Mouse (Mus musculus) hindbrain, postnatal 0 days (tissue): ENCODE measurements around the gene Srp68. TPM values are rescaled to one million over a fixed set of nuclear protein-coding genes. Genes with fewer than 3 reads are reported as not detected.

Experiments
- ATAC-seq: fragments of 200-750 bp; cut with Nextera tagmentation; 2 replicates; pipeline ENCODE4 v1.8.0; 2017; ENCODE audit warnings: mild to moderate bottlenecking, moderate TSS enrichment, moderate library complexity
- DNase-seq: peaks from one replicate; pipeline ENCODE4 v3.0.0-alpha.2; 2015; ENCODE audit warnings: low spot score
- H3K27ac ChIP-seq: fragments of 300-500 bp; sonication (generic); 2 replicates; pipeline ENCODE4 v1.5.1; 2014; ENCODE audit warnings: mild to moderate bottlenecking
- H3K27me3 ChIP-seq: fragments of 300-500 bp; sonication (generic); 2 replicates; pipeline ENCODE4 v1.6.1; 2014; ENCODE audit warnings: low read length, mixed read lengths; ENCODE audit not compliant: insufficient read depth
- H3K36me3 ChIP-seq: fragments of 300-500 bp; sonication (generic); 2 replicates; pipeline ENCODE4 v1.6.1; 2014; ENCODE audit warnings: low read length, mixed read lengths; ENCODE audit not compliant: insufficient read depth
- H3K4me1 ChIP-seq: fragments of 300-500 bp; sonication (generic); 2 replicates; pipeline ENCODE4 v1.6.1; 2014; ENCODE audit warnings: antibody characterized with exemption, low read length, mixed read lengths; ENCODE audit not compliant: insufficient read depth
- H3K4me2 ChIP-seq: fragments of 300-500 bp; sonication (generic); 2 replicates; pipeline ENCODE4 v1.6.1; 2014; ENCODE audit warnings: low read depth, mild to moderate bottlenecking, low read length, moderate library complexity, mixed read lengths
- H3K4me3 ChIP-seq: fragments of 300-500 bp; sonication (generic); 2 replicates; pipeline ENCODE4 v1.5.1; 2014; ENCODE audit warnings: low read length
- H3K9ac ChIP-seq: fragments of 300-500 bp; sonication (generic); replicated peaks from 2 replicates; pipeline ENCODE4 v1.6.1; 2014; ENCODE audit warnings: mild to moderate bottlenecking, low read length, moderate library complexity, mixed read lengths
- H3K9me3 ChIP-seq: fragments of 300-500 bp; sonication (generic); 2 replicates; pipeline ENCODE4 v1.6.1; 2016; ENCODE audit warnings: low read length, mixed read lengths
- CTCF ChIP-seq: IDR thresholded peaks from 2 replicates; pipeline ENCODE4 v1.5.1; 2016; ENCODE audit warnings: antibody characterized with exemption, control low read depth, low read depth
- WGBS: fragments of 180-500 bp; shearing (Covaris S2); extraction: QIAGEN DNeasy Blood & Tissue Kit; methylation state at CpG from one replicate; pipeline ENCODE4 v1.1.7; 2014; 5-methylcytosine and 5-hydroxymethylcytosine counted together
- polyA plus RNA-seq: library from polyadenylated mRNA; unstranded; fragments of >200 nt; fragmentation: Nextera tagmentation; extraction: Ambion mirVana; gene quantifications from 2 replicates; pipeline ENCODE4 v1.2.1, GENCODE M21; 2015
- total RNA-seq: library from RNA; depleted of rRNA; stranded (reverse); fragments of >200 nt; gene quantifications from 2 replicates; pipeline ENCODE4 v1.2.3, GENCODE M21; 2014

The Srp68 gene
- total and polyA plus RNA-seq, 2 experiments from 2014 or later = 22.5 to 50.4 TPM

- Histone ChIP-seq H3K4me2 (peak overlapping the region; percentile 90), H3K9me3 (no peaks in the 10 kb centered on the region), H3K4me1 (peaks cover 13% of the 10 kb centered on the region), H3K4me3 (peak overlapping the region; percentile 96), H3K36me3 (peaks cover 21% of the 10 kb centered on the region), H3K9ac (peak overlapping the region; percentile 91), H3K27ac (peak overlapping the region; percentile 93), H3K27me3 (no peaks in the 10 kb centered on the region)
- ATAC-seq (peak; percentile 48), DNase-seq (no peak)
- WGBS = under 1% methylated on average over 39 of the region's 39 CpGs
- no peak for TF ChIP-seq CTCF
Observed at GRCm38 (mm10) chr11:116273469-116274044, 460 bp downstream of the Srp68 start.

- DNase-seq (no peak), ATAC-seq (no peak)
- TF ChIP-seq CTCF = no peak
- H3K4me3 ChIP-seq = peak overlapping the region; percentile 96
- no peak overlapping the region for H3K27ac ChIP-seq
- peaks cover 28% of the 10 kb centered on the region for H3K36me3 ChIP-seq
- H3K9ac ChIP-seq = peak overlapping the region; percentile 91
- 64% methylated on average over 12 of the region's 12 CpGs for WGBS
- peak overlapping the region; percentile 90 for H3K4me2 ChIP-seq
- H3K27me3 ChIP-seq = no peaks in the 10 kb centered on the region
- peaks cover 13% of the 10 kb centered on the region for H3K4me1 ChIP-seq
- no peaks in the 10 kb centered on the region for H3K9me3 ChIP-seq
Observed at GRCm38 (mm10) chr11:116272589-116273468, 1.2 kb downstream of the Srp68 start.

GRCm38 (mm10) chr11:116269560-116269959, 4.5 kb downstream of the Srp68 start:
- no peak overlapping the region for H3K9ac ChIP-seq
- no peak overlapping the region for H3K27ac ChIP-seq
- no peak overlapping the region for H3K4me2 ChIP-seq
- ATAC-seq = no peak
- peaks cover 10% of the 10 kb centered on the region for H3K4me1 ChIP-seq
- H3K4me3 ChIP-seq = no peak overlapping the region
- H3K36me3 ChIP-seq = peaks cover 54% of the 10 kb centered on the region
- no peaks in the 10 kb centered on the region for H3K9me3 ChIP-seq
- no peak for DNase-seq
- no peaks in the 10 kb centered on the region for H3K27me3 ChIP-seq
- no peak for TF ChIP-seq CTCF
- 80% methylated on average over 8 of the region's 8 CpGs for WGBS

- H3K9me3 ChIP-seq = no peaks in the 10 kb centered on the region
- H3K36me3 ChIP-seq = peaks cover 67% of the 10 kb centered on the region
- H3K4me2 ChIP-seq = no peak overlapping the region
- no peak overlapping the region for H3K4me3 ChIP-seq
- ATAC-seq = no peak
- no peak overlapping the region for H3K27ac ChIP-seq
- H3K4me1 ChIP-seq = peaks cover 9% of the 10 kb centered on the region
- no peak for TF ChIP-seq CTCF
- WGBS = 97% methylated on average over 6 of the region's 6 CpGs
- no peak overlapping the region for H3K9ac ChIP-seq
- no peak for DNase-seq
- no peaks in the 10 kb centered on the region for H3K27me3 ChIP-seq
Observed at GRCm38 (mm10) chr11:116268313-116268712, 5.7 kb downstream of the Srp68 start.

- H3K27me3 ChIP-seq = no peaks in the 10 kb centered on the region
- no peaks in the 10 kb centered on the region for H3K9me3 ChIP-seq
- H3K9ac ChIP-seq = no peak overlapping the region
- H3K27ac ChIP-seq = no peak overlapping the region
- no peak overlapping the region for H3K4me2 ChIP-seq
- no peak overlapping the region for H3K4me3 ChIP-seq
- WGBS = 84% methylated on average over 8 of the region's 8 CpGs
- peaks cover 73% of the 10 kb centered on the region for H3K36me3 ChIP-seq
- ATAC-seq = no peak
- peaks cover 3% of the 10 kb centered on the region for H3K4me1 ChIP-seq
- DNase-seq = peak; percentile 28
- TF ChIP-seq CTCF = peak; percentile 37; the same call in 1 of the 2 replicates
Observed at GRCm38 (mm10) chr11:116267637-116268036, 6.4 kb downstream of the Srp68 start.

- WGBS = 100% methylated on average over 4 of the region's 4 CpGs
- DNase-seq = no peak
- Histone ChIP-seq H3K9me3 (no peaks in the 10 kb centered on the region), H3K36me3 (peaks cover 86% of the 10 kb centered on the region), H3K4me3 (no peak overlapping the region), H3K4me1 (no peaks in the 10 kb centered on the region), H3K27ac (no peak overlapping the region), H3K4me2 (no peak overlapping the region), H3K9ac (no peak overlapping the region), H3K27me3 (no peaks in the 10 kb centered on the region)
- TF ChIP-seq CTCF = no peak
- no peak for ATAC-seq
Observed at GRCm38 (mm10) chr11:116265850-116266249, 8.2 kb downstream of the Srp68 start.
